Mouse (Mus musculus): Measurements from ENCODE around the gene Prkcg. TPM values are rescaled to one million over a fixed set of nuclear protein-coding genes. Genes with fewer than 3 reads are reported as not detected.
"Not testable (repeated sequence)": the region's sequence is repeated elsewhere in the genome, so short reads cannot be mapped to it uniquely, and the experiment has no call there.

The Prkcg gene
- polyA plus RNA-seq, 1 experiment from 2014 or later: 1.5 TPM

DNA sequence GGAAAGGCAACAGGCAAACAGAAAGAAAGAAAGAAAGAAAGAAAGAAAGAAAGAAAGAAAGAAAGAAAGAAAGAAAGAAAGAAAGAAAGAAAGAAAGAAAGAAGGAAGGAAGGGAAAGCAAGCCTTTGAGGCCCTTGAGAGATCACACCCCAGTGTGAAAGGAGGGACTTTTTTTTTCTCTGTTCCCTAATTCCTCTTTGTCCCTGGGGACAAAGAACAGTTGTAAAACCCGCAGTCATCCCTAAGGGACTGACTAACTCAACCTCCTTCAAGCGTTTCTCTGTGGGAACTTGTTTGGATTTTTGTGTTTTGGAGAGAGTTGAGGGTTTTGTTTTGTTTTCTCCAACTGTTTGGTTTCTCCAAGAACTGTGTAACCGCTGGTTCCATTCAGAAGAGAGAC lies 20.7 kb upstream of the Prkcg start:
- no peaks in the 10 kb centered on the region for H3K9me3 ChIP-seq (ENCODE audit: control insufficient read depth, low read length)
- WGBS: 6% methylated on average over 3 of the region's 3 CpGs

GRCm38 (mm10) chr7:3272206-3272605 lies 16.8 kb upstream of the Prkcg start:
- ATAC-seq (ENCODE audit: low read depth): no peak
- WGBS: 89% methylated on average over 9 of the region's 9 CpGs
- Histone ChIP-seq H3K4me2 (ENCODE audit: low read depth, low read length) (no peak overlapping the region), H3K27me3 (ENCODE audit: control insufficient read depth, insufficient read depth, low read length) (no peaks in the 10 kb centered on the region), H3K9ac (replicated peaks; ENCODE audit: low read depth, low read length) (no peak overlapping the region), H3K9me3 (ENCODE audit: control insufficient read depth, low read length) (no peaks in the 10 kb centered on the region), H3K4me1 (ENCODE audit: control insufficient read depth, insufficient read depth, low read length) (no peaks in the 10 kb centered on the region), H3K36me3 (ENCODE audit: control insufficient read depth, insufficient read depth, low read length) (no peaks in the 10 kb centered on the region), H3K4me3 (ENCODE audit: low read depth, low read length) (no peak overlapping the region), H3K27ac (ENCODE audit: low read depth, low read length) (no peak overlapping the region)

More for the DNA sequence above, 20.7 kb upstream of the Prkcg start:
- H3K4me3 ChIP-seq (ENCODE audit: low read depth, low read length): no peak overlapping the region
- H3K27ac ChIP-seq (ENCODE audit: low read depth, low read length): no peak overlapping the region
- H3K36me3 ChIP-seq (ENCODE audit: control insufficient read depth, insufficient read depth, low read length): no peaks in the 10 kb centered on the region
- no peaks in the 10 kb centered on the region for H3K4me1 ChIP-seq (ENCODE audit: control insufficient read depth, insufficient read depth, low read length)
- no peak overlapping the region for H3K4me2 ChIP-seq (ENCODE audit: low read depth, low read length)
- H3K9ac ChIP-seq (replicated peaks; ENCODE audit: low read depth, low read length): no peak overlapping the region
- ATAC-seq (ENCODE audit: low read depth): no peak
- H3K27me3 ChIP-seq (ENCODE audit: control insufficient read depth, insufficient read depth, low read length): no peaks in the 10 kb centered on the region

- 73% methylated on average over 6 of the region's 6 CpGs for WGBS
- no peak overlapping the region for H3K27ac ChIP-seq (ENCODE audit: low read depth, low read length)
- no peaks in the 10 kb centered on the region for H3K4me1 ChIP-seq (ENCODE audit: control insufficient read depth, insufficient read depth, low read length)
- no peaks in the 10 kb centered on the region for H3K36me3 ChIP-seq (ENCODE audit: control insufficient read depth, insufficient read depth, low read length)
- no peaks in the 10 kb centered on the region for H3K27me3 ChIP-seq (ENCODE audit: control insufficient read depth, insufficient read depth, low read length)
- no peaks in the 10 kb centered on the region for H3K9me3 ChIP-seq (ENCODE audit: control insufficient read depth, low read length)
- ATAC-seq (ENCODE audit: low read depth): no peak
- H3K9ac ChIP-seq (replicated peaks; ENCODE audit: low read depth, low read length): no peak overlapping the region
- no peak overlapping the region for H3K4me3 ChIP-seq (ENCODE audit: low read depth, low read length)
- H3K4me2 ChIP-seq (ENCODE audit: low read depth, low read length): no peak overlapping the region
Measured at GRCm38 (mm10) chr7:3275455-3276170, 13.4 kb upstream of the Prkcg start.

GRCm38 (mm10) chr7:3276781-3277180 lies 12.2 kb upstream of the Prkcg start:
- H3K9ac ChIP-seq (replicated peaks; ENCODE audit: low read depth, low read length); H3K27ac ChIP-seq (ENCODE audit: low read depth, low read length); H3K4me1 ChIP-seq (ENCODE audit: control insufficient read depth, insufficient read depth, low read length); H3K4me3 ChIP-seq (ENCODE audit: low read depth, low read length); H3K9me3 ChIP-seq (ENCODE audit: control insufficient read depth, low read length); ATAC-seq (ENCODE audit: low read depth); H3K4me2 ChIP-seq (ENCODE audit: low read depth, low read length); H3K36me3 ChIP-seq (ENCODE audit: control insufficient read depth, insufficient read depth, low read length); H3K27me3 ChIP-seq (ENCODE audit: control insufficient read depth, insufficient read depth, low read length): not testable (repeated sequence)
- 75% methylated on average over 4 of the region's 4 CpGs for WGBS

DNA sequence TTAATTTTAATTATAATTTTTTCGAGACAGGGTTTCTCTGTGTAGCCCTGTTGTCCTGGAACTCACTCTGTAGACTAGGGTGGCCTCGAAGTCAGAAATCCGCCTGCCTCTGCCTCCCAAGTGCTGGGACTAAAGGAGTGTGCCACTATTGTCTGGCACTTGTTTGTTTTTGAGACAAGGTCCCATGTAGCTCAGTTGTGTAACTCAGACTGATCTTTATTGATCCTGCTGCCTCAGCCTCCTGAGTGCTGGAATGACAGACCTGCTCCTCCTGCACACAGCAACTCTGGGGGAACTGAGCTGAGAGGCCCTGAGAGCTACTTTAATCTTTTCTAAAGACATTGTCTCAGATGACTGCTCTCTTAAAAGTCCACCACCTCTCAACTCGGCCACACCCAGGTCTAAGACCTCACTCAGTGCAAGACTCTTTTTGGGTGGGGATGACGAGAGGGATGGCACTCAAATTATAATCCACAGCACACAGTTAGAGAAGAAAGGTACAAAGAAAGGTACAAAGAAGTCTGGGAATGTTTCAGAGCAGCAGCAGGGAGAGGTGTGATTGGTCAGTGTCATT lies 8.8 kb upstream of the Prkcg start:
- Histone ChIP-seq H3K27me3 (ENCODE audit: control insufficient read depth, insufficient read depth, low read length) (no peaks in the 10 kb centered on the region), H3K9ac (replicated peaks; ENCODE audit: low read depth, low read length) (no peak overlapping the region), H3K4me3 (ENCODE audit: low read depth, low read length) (no peak overlapping the region), H3K4me2 (ENCODE audit: low read depth, low read length) (no peak overlapping the region), H3K36me3 (ENCODE audit: control insufficient read depth, insufficient read depth, low read length) (no peaks in the 10 kb centered on the region), H3K9me3 (ENCODE audit: control insufficient read depth, low read length) (no peaks in the 10 kb centered on the region), H3K27ac (ENCODE audit: low read depth, low read length) (no peak overlapping the region), H3K4me1 (ENCODE audit: control insufficient read depth, insufficient read depth, low read length) (no peaks in the 10 kb centered on the region)
- WGBS: 74% methylated on average over 5 of the region's 5 CpGs
- ATAC-seq (ENCODE audit: low read depth): no peak

DNA sequence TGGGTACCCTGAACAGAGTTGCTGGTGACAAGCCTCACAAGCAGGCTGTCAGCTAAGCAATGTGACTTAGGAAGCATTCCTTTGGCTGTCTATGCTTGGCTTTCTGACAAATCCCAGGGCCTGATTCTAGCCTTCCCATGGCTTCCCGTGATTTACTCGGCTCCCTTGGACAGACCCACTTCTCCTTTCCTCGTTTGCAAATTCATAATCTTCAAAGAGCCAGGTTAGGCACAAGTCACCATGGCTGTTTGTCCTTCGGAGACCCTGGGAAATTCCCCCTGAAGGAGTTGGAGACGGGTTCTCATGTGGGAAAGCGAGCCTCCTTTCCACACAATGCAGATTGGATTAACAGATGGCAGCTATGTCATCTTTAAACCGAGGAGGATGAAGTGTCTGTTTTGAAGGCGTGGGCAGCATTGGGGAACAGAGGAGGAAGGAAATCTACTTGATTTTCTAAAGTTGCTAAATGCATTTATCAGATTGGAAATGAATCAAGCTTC lies 8.3 kb upstream of the Prkcg start:
- Histone ChIP-seq H3K4me1 (ENCODE audit: control insufficient read depth, insufficient read depth, low read length) (no peaks in the 10 kb centered on the region), H3K9me3 (ENCODE audit: control insufficient read depth, low read length) (no peaks in the 10 kb centered on the region), H3K36me3 (ENCODE audit: control insufficient read depth, insufficient read depth, low read length) (no peaks in the 10 kb centered on the region), H3K27ac (ENCODE audit: low read depth, low read length) (no peak overlapping the region), H3K4me2 (ENCODE audit: low read depth, low read length) (no peak overlapping the region), H3K27me3 (ENCODE audit: control insufficient read depth, insufficient read depth, low read length) (no peaks in the 10 kb centered on the region), H3K4me3 (ENCODE audit: low read depth, low read length) (no peak overlapping the region), H3K9ac (replicated peaks; ENCODE audit: low read depth, low read length) (no peak overlapping the region)
- no peak for ATAC-seq (ENCODE audit: low read depth)
- 66% methylated on average over 8 of the region's 8 CpGs for WGBS

- no peaks in the 10 kb centered on the region for H3K9me3 ChIP-seq (ENCODE audit: control insufficient read depth, low read length)
- H3K9ac ChIP-seq (replicated peaks; ENCODE audit: low read depth, low read length): no peak overlapping the region
- no peaks in the 10 kb centered on the region for H3K36me3 ChIP-seq (ENCODE audit: control insufficient read depth, insufficient read depth, low read length)
- 86% methylated on average over 6 of the region's 6 CpGs for WGBS
- H3K4me3 ChIP-seq (ENCODE audit: low read depth, low read length): no peak overlapping the region
- H3K27me3 ChIP-seq (ENCODE audit: control insufficient read depth, insufficient read depth, low read length): no peaks in the 10 kb centered on the region
- ATAC-seq (ENCODE audit: low read depth): no peak
- H3K4me1 ChIP-seq (ENCODE audit: control insufficient read depth, insufficient read depth, low read length): no peaks in the 10 kb centered on the region
- H3K27ac ChIP-seq (ENCODE audit: low read depth, low read length): no peak overlapping the region
- no peak overlapping the region for H3K4me2 ChIP-seq (ENCODE audit: low read depth, low read length)
Measured at GRCm38 (mm10) chr7:3281741-3282140, 7.2 kb upstream of the Prkcg start.

GRCm38 (mm10) chr7:3283081-3283875 lies 5.7 kb upstream of the Prkcg start:
- Histone ChIP-seq H3K27ac (ENCODE audit: low read depth, low read length) (no peak overlapping the region), H3K9me3 (ENCODE audit: control insufficient read depth, low read length) (no peaks in the 10 kb centered on the region), H3K4me1 (ENCODE audit: control insufficient read depth, insufficient read depth, low read length) (no peaks in the 10 kb centered on the region), H3K4me2 (ENCODE audit: low read depth, low read length) (no peak overlapping the region), H3K9ac (replicated peaks; ENCODE audit: low read depth, low read length) (no peak overlapping the region), H3K36me3 (ENCODE audit: control insufficient read depth, insufficient read depth, low read length) (no peaks in the 10 kb centered on the region), H3K27me3 (ENCODE audit: control insufficient read depth, insufficient read depth, low read length) (no peaks in the 10 kb centered on the region), H3K4me3 (ENCODE audit: low read depth, low read length) (no peak overlapping the region)
- ATAC-seq (ENCODE audit: low read depth): no peak
- 90% methylated on average over 11 of the region's 11 CpGs for WGBS

DNA sequence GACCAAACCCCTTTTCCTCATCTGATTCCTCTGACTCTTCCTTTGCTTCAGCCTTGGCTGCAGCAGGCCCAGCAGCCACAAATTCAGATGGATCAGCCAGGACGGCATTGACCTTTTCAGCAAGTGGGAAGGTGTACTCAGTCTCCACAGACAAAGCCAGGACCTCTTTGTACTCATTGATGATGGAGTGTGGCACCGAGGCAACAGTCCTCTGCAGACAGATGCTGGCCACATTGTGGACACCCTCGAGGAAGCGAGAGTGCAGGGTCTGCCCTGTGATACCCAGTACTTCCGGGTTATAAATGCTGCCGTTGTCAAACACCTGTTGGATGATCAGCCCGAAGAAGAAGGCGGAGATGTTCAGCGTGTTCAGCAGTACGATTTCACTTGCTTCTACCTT lies 4.4 kb upstream of the Prkcg start:
- H3K27me3 ChIP-seq (ENCODE audit: control insufficient read depth, insufficient read depth, low read length): no peaks in the 10 kb centered on the region
- H3K9me3 ChIP-seq (ENCODE audit: control insufficient read depth, low read length): no peaks in the 10 kb centered on the region
- no peak overlapping the region for H3K4me3 ChIP-seq (ENCODE audit: low read depth, low read length)
- 0 out of 2 replicates have a peak, but pooled peaks cover under 1% of the 10 kb centered on the region for H3K4me1 ChIP-seq (ENCODE audit: control insufficient read depth, insufficient read depth, low read length)
- no peak for ATAC-seq (ENCODE audit: low read depth)
- WGBS: 89% methylated on average over 10 of the region's 10 CpGs
- no peaks in the 10 kb centered on the region for H3K36me3 ChIP-seq (ENCODE audit: control insufficient read depth, insufficient read depth, low read length)
- H3K4me2 ChIP-seq (ENCODE audit: low read depth, low read length): no peak overlapping the region
- H3K27ac ChIP-seq (ENCODE audit: low read depth, low read length): no peak overlapping the region
- no peak overlapping the region for H3K9ac ChIP-seq (replicated peaks; ENCODE audit: low read depth, low read length)
